Mouse (Mus musculus) CD4-positive, CD25-positive, alpha-beta regulatory T cell, adult 2 months (primary cell): ENCODE measurements around the gene Larp4b.

Experiments
- DNase-seq: peaks from one replicate; pipeline ENCODE4 v3.0.0-alpha.2; 2012; ENCODE audit warnings: low read depth, low spot score

Gene Larp4b

DNA sequence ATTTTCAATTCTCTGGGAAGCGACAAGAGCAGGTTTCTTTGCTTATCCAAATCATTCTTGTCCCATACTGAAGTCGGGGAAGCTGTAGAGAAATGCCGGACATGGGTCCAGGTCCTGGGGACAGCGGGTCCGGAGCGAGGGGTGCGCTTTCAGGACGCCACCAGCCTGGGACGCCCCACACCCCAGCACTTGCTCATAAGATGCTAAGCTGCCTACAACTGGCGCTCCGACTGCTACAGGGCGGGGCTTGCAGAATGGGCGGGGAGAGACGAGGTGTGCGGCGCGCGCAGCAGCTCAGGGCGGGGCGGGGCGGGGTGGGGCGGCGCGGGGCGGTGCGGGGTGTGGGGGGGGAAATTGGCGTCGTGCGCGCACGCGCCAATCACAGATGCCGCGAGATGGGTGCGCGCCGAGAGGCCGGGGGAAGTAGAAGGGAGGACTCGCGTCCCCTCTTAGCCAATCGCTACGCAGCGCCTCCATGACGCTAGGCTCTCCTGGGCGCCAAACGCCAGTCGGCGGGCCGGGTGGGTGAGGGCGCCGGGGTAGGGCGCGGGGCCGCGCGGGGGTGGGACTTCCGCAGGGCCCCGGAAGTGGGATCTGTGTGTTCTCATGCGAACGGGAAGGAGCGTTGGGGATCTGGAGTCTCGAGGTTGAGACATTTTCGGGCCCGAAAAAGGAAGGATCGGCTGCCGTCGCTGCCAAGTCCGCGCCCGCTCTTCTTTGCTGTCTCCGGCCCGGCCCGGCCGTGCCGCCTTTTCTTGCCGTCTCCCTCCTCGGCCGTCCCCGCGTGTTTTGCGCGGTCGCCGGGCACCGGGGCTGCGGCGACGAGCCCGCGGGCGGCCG is at the start of gene Larp4b:
Gene Larp4b (plus strand): TSS at position 566 of the 840 bp plus-strand sequence.
- DNase-seq = peak; percentile 99

DNA sequence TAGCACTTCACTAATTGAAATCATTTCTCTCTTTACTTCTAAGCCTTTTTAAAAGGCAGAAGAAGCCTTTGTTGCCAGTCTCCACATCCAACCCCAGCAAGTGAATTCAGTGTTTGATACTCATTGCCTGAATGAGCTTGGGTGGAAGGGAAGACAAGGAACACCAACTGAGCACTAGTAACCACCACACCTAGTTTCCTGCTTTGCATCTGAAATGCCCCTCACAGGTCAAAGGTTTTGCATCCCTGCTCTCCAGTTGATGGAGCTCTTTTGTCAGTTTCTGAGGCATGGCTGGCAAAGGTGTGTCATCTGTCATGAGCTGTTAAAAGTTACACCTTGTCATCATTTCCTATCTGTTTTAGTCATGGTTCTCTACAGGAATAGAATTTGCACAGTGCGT is 49.0 kb upstream of the Larp4b start:
- DNase-seq = no peak

DNA sequence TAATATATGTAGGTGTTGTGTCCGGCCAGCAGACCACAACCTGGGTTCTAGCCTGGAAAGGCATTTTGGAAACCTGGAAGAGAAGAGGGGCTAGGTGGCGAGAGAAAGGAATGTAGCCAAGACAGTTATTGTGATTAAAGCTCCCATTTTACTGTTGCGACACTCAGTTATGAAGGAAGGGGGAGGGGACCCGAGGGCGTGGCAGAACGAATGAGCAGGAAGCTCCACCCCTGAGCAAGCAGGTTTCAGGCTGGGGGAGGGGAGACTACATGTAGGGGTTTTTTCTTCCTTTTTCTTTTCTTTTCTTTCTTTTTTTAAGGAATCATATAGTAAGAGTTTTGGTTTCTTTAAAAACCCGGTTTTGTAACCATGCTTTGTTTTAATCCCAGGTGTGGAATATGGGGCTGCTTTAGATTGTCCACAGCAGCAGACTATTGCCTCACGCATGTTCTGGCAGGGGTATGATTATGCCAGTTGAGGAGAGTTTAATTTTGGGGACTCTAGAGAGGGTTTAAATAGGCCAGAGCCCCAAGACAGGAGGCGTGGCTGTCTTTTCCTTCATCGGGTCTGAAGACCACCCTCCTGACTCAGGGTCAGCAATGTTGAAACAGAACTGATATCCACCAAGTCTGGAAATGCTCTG is 41.5 kb upstream of the Larp4b start:
- DNase-seq = peak; percentile 61

DNA sequence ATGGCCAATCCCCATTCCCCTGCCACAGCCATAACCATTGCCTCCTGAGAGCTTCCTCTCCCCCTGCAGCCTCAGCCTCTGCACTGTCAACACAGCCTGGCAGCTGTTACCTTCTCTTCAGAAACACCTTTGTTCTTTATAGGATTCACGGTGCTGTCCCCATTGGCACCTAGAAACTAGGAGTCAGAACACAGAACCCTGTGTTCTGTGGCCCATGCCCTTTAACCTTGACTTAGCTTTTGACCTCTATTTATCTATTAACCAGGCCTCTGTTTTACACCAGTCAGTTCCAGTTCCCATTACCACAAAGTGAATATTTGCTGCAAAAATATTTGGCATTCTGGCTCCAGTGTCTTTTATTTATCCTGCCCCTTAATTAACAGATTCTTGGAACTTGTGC is 36.4 kb upstream of the Larp4b start:
- no peak for DNase-seq

DNA sequence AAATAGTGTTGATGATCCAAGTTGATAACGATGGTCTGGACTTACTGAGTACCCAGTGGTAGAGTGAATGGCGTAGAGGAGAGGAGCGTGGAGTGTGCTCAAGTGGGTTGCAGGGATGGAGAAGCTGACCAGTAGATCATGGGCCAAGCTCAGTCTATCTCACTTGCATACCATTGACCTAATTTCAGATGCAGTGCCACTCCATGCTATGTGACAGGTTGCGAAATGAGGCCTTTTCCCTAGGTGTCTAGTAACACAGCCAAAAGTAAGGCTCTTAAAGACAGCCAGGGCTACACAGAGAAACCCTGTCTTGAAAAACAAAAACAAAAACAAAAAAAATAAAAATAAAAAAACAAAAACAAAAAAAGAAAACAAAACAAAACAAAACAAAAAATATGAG is 35.0 kb upstream of the Larp4b start:
- no peak for DNase-seq

DNA sequence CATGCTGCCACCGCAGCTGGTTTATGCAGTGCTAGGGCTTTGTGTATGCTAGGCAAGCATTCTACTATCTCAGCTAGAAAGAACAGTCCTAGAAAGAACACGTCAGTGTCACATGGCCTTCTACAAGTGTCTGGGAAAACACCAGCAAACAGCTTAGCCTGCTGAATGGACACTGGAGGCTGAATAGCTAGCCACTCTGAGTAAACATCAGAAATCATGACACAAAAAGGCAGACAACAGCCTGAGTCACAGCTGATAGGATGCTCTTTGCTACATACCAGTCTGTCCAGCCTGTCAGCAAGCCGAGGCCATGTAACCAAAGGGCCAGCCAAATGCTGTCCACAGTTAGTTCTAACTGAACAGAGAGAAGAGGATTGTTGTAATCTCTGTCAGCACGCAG is 32.3 kb upstream of the Larp4b start:
- no peak for DNase-seq

DNA sequence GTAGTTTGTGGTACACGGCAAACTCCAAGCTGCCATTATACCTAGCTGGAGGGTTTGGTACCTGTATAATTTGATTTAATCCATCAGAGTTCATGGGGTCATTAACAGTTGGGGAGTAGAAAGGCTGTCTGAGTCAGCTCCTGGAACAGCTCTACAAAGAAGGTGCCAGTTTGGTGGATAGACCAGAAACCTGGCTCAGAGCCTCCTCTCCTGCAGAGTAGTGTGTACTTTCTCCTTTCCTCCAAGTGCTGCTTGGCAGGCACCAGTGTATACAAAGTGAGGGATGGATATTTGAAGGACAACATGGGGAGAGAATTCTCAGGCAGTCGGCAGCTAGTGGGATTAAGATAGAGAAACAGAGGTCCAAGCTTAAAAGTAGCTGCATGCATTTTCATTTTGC is 29.5 kb upstream of the Larp4b start:
- DNase-seq = no peak

DNA sequence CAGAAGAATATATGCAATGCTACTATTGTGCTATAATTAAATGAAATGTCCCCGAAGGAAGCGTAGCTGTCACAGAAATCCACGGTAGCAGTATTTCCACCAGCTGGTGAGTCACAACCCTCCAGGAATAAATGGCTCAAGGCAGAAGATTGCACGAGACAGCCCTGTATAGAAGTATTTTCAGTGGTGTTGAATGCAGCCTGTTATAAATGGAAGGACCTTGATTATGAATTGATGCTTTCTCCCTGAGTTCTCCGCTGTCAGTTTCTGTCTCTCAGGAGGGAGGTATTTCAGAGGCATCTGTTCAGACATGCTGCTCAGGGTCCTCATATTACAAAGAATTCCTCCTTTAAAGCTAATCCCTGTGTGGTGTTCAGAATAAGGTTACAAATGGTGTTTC is 27.6 kb upstream of the Larp4b start:
- DNase-seq = no peak

DNA sequence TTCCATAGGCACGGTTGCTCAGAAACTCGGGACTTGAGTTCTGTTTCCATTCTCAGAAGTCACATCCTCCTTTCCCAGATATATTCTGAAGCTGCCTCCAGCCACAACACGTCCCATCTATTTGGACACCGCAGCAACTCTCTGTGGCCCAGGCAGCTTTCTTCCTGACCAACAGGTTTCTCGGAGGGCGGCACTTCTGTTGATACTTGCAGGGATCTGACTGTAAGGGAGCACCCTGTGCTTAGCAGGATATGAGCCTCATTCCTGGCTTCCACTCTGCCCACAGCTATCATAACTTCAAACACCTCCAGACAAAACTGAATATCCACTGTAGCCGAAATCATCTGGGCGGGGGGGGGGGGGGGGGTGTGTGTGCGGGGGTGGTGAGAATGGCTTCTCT is 22.7 kb upstream of the Larp4b start:
- DNase-seq = no peak

DNA sequence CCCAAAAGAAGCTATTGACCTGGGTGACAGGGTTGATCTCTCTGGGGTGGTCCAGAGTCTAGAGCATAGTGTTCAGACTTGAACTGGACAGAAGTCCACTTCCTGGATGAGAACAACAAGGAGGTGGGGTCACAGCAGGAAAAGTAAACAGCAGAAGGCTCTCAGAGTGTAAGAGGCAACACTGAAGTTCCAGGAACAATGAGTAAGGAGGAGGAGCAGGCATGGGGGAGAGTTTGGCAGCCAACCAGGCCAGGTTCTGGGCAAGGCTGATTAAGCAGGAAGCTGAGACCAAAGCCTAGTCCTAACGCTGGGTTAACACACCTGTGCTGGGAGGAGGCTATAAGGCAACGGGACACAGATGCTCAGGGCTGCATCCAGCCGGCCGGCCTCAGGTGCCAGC is 19.9 kb upstream of the Larp4b start:
- DNase-seq = no peak

DNA sequence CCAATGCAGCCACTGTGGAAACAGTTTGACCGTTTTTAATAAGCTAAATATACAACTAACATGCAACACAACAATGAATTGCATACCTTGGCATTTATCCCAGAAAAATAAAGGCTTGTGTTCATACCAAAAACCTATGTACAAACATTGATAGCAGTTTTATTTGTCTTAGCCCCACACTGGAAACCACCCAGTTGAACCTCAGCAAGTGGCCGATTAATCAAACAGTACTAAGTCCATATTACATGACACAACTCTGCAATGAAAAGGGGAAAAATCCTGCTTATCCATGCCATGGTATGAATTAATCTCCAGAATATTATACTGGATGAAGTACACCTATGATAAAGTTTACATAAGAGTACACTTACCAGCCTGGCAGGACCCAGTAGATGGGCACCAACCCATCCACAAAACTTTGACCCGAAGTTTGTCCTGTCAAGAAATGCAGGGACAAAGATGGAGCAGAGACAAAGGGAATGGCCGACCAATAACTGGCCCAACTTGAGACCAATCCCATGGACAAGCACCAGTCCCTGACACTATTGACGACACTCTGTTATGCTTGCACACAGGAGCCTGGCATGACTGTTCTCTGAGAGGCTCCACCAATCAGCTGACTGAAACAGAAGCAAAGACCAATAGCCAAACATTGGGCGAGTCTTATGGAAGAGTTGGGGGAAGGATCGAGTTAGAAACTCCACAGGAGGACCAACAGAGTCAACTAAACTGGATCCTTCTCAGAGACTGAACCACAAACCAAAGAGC is 17.7 kb upstream of the Larp4b start:
- DNase-seq = no peak

DNA sequence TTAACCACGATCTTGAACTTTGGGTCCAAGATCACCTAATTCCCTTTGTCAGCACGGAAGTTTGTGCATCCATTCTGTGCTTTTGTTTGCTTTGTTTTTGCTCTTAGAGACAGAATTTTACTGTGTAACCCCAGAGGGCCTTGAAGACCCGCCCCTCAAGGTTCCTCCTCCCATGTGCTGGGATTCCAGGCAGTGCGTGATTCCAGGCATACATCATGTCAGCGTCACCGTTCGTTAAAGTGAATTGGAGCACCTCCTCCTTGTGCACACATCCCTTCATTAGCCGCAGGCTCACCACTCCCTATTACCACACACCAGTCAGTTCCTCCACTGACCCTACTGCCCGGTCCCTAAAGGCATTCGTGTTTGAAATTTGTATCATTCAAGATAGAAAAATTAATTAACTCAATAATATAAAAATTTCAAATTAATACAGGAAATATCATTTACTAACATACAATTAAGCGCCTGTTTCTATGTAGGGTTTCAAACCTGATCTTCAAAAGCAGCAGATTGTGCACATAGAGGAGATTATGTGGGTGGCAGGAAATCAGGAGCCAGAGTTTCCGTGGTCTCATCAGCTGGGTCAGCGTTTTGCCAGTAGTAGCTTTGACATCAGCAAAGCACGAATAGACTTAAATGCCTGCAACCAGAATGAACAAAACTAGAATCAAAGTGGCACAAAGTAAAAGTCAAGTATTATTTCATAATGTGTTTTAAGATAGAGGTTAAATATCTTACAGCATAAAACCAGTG is 11.4 kb upstream of the Larp4b start:
- DNase-seq = peak; percentile 42

DNA sequence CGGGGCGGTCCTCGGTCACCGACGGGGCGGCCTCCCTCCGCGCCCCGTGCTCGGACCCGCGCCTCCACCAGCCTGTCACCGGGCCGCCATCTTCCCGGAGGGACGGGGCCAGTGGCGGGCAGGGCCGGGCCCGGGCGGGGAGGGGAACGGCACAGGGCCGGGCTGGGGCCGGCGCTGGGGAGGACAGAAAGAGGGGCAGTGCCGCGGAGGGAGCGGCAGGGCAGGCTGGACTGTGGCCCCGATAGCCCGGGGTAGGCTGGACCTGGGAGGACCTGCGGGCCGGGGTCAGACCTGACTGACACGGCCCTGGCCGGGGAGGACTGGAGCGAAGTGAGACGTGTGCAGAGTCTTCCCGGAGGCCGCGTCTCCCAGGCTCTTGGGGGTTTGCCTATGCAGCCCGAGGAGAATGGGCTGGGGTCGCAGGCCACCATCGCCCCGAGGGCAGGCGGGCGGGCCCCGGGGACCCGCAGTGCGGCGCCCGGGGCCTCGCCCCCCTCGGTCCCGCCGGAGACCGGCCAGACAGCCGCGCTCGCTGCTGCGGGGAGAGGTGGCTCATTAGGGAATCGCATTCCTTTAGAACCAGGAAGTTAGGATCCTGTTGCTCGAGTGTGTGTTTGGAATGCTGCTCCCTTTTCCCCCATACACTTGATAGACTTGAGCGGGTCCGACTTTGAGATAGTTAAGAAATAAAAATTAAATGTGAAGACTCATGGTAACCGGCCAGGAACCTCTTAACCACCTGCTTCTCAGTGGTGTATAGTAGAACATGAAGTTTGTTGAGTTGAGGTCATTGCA is 702 bp downstream of the Larp4b start:
- DNase-seq = no peak

DNA sequence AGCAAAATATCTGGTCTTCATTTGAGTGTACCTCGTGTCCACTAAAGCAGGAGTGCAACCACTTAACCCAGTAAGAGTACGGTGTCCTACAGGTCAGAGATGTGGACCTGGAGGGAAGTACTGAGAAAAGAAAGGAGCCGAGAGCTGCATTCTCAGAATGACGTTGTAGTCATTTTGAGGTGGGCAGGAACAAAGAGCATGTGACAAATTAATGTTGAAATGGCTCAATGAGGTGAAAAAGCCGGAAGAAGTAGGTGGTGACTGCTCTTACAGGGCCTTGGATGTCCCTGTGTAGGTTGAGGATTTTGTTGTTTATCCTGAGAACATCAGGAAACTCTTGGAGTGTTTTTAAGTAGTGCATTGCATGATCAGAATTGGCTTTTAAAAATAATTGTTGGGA is 5.6 kb downstream of the Larp4b start:
- peak; percentile 13 for DNase-seq

DNA sequence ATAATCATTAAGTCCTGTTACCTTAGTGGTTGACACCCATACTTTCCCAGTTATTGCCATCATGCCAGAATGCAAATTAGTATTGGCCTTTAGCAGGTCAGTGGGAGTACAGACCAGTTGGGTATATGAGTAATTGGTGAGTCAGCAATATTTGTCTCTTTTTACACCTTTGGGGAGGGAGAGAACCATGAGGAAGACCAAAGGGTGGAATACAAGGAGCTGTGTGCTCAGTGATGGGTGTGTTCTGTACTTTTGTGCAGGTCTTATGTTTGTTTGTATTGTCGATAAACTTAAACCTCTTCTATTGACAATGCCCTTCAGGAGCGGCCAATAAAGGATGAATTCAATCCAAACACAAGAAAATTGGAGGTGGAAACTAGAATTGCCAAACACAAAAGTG is 6.8 kb downstream of the Larp4b start:
- DNase-seq = no peak

DNA sequence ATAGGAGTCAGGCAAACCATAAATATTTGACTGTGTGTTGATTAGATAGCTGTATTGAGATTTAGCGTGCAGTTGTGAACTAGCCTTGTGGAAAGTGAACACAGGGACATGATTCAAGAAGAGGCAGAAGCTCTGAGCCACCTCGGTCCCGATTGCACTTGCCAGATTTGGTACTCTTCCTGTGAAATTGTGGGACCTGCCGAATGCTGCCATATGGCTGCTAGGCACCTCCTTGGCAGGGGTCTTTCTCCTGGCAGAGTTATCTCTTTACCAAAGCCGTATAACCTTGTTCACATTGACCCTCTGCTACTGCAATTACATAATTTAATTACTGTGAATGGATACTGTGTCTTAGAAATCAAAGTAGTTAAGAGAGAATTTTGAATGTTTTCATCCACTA is 12.6 kb downstream of the Larp4b start:
- DNase-seq = no peak

DNA sequence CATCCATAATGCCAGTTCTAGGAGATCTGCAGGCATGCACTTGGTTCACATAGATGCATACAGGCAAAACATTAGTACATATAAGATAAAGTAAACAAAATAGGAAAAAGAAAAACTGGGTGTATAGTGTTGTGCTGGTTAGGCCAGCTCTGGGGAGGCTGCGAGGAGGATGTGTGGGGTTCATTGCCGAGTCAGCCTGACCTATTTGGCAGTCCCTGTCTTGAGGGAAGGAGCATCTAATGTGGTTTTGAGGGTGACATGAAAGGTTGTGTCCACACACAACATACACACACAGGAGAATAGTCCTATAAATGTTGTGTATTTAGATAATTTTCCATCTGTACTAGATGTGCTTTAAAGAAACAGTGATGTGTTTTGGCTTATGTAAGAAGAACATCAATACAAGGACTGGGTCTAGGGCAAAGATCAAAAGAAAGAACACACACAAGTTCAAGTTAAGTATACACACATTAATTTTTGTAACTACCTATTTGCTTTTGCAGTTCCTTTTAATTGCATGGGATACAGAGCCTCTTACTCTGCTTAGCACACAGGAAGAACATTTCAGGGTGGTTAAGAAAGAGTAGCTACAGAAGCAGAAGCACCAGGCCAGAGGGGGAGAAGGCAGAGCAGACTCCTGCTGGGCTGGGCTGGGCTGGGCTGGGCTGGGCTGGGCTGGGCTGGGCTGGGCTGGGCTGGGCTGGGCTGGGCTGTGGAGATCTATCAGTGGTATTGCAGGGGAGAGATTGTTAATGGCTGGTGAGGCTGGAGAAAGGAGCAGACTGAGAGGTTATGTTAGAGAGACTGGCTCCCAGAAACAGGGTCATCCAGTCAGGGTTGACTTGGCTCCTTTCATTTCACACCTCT is 13.5 kb downstream of the Larp4b start:
- peak; percentile 13 for DNase-seq

DNA sequence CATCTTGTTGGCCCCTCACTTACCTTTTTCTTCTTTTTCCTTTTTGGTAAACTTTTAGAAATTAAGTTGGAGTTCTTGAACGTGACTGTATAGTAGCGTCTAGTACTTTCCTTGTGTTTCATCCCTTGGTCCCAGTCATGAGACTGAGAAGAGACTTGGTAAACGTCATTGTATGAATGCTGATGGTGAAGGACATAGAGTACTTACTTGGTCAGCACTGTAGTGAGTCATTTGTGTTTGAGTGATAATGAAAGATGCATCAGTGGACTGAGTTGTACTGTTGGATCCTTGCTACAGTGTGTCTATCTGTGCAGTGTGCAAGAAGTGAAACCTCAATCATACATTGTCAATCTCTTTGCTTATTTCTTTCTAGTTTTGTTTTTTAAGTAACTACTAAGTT is 20.1 kb downstream of the Larp4b start:
- DNase-seq = no peak

DNA sequence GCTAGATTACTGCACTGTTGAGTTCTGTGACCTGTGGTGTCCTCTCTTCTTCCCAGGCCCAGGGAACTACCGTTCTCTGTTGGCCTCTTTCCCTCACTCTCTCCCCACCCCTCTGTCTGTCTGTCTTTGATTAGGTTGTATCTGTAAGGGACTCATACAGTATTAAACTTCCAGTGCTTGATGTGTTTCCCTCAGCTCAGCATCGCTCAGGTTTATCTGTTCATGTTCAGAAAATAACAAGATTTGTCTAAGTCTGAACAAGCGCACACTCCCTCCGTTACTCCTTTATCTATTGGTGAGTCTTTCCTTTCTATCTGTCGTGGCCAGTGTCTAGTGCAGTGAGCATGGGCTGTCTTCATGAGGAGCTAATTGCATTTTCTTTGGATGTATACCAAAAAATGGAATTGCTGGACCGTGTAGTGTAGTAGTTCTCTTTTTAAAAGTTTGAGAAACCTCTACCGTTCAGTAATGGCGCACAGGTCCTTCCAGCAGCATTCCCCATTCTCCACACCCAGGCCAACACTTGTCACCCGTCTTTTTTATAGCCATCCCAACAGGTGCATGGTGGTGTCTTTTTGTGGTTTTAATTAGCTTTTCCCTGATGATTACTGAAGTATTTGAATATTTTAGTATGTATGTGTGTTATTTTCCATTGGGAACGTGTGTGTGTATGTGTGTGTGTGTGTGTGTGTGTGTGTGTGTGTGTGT is 27.3 kb downstream of the Larp4b start:
- DNase-seq = no peak
